Mouse (Mus musculus) inflammation-experienced regulatory T-cells (primary cell): ENCODE measurements around the gene Olfr112. TPM values are rescaled to one million over a fixed set of nuclear protein-coding genes. Genes with fewer than 3 reads are reported as not detected.

Experiments used
- polyA plus RNA-seq, 2 experiments: library from polyadenylated mRNA; unstranded; fragments of 100-300 nt; shearing (Covaris generic); gene quantifications; one replicate each; pipeline ENCODE4 v1.2.1; 2017

Gene Olfr112
- not detected for polyA plus RNA-seq

GRCm38 (mm10) chr17:37569351-37569750 is at the start of gene Olfr112:
Gene Olfr112, minus strand, starts transcription at chr17:37569451.

GRCm38 (mm10) chr17:37592643-37593042 is 23.4 kb upstream of the Olfr112 start, which contains the start of gene Olfr114:
Gene Olfr114, minus strand, starts transcription at chr17:37592743.

GRCm38 (mm10) chr17:37577563-37577962 is 8.3 kb upstream of the Olfr112 start, which contains the start of gene Olfr113:
Gene Olfr113, minus strand, starts transcription at chr17:37577663.

Other genes with a start within 250 kb of the Olfr112 start
- not detected for gene Olfr103, start 229.8 kb downstream of the Olfr112 start, polyA plus RNA-seq
- gene Olfr104-ps, start 209.9 kb downstream of the Olfr112 start, polyA plus RNA-seq, result not detected
- under 1 TPM in 1 of 2 experiments, not detected in 1; 0.12 TPM for gene Olfr105-ps, start 190.4 kb downstream of the Olfr112 start, polyA plus RNA-seq
- gene Olfr106-ps, start 179.1 kb downstream of the Olfr112 start, polyA plus RNA-seq, result not detected
- under 1 TPM; 0.05 to 0.44 TPM for gene Olfr107, start 170.2 kb downstream of the Olfr112 start, polyA plus RNA-seq
- not detected for gene Olfr108, start 124.0 kb downstream of the Olfr112 start, polyA plus RNA-seq
- gene Olfr109, start 110.5 kb downstream of the Olfr112 start, polyA plus RNA-seq, result under 1 TPM; 0.02 to 0.33 TPM
- 1 to 10 TPM in 1 of 2 experiments, not detected in 1; 1.2 TPM for gene H2-M2, start 85.9 kb downstream of the Olfr112 start, polyA plus RNA-seq
- not detected for gene Olfr110, start 77.0 kb downstream of the Olfr112 start, polyA plus RNA-seq
- gene Olfr111, start 61.4 kb downstream of the Olfr112 start, polyA plus RNA-seq, result not detected
- under 1 TPM in 1 of 2 experiments, not detected in 1; 0.17 TPM for gene Olfr113, start 8.2 kb upstream of the Olfr112 start, polyA plus RNA-seq
- gene Olfr114, start 23.3 kb upstream of the Olfr112 start, polyA plus RNA-seq, result not detected
- not detected for gene Olfr115, start 57.7 kb upstream of the Olfr112 start, polyA plus RNA-seq
- gene Olfr116, start 57.7 kb upstream of the Olfr112 start, polyA plus RNA-seq, result not detected
- gene Olfr117, start 94.3 kb upstream of the Olfr112 start, polyA plus RNA-seq, result under 1 TPM; 0.15 to 0.19 TPM
- under 1 TPM; 0.12 to 0.53 TPM for gene Olfr118, start 97.5 kb upstream of the Olfr112 start, polyA plus RNA-seq
- not detected for gene Olfr119, start 127.1 kb upstream of the Olfr112 start, polyA plus RNA-seq
- gene Olfr120, start 152.4 kb upstream of the Olfr112 start, polyA plus RNA-seq, result under 1 TPM in 1 of 2 experiments, not detected in 1; 0.13 TPM
- gene Olfr121, start 179.4 kb upstream of the Olfr112 start, polyA plus RNA-seq, result not detected
- under 1 TPM in 1 of 2 experiments, not detected in 1; 0.11 TPM for gene Olfr122, start 199.2 kb upstream of the Olfr112 start, polyA plus RNA-seq
- under 1 TPM; 0.23 to 0.89 TPM for gene Olfr123, start 224.1 kb upstream of the Olfr112 start, polyA plus RNA-seq
- gene Olfr124, start 230.4 kb upstream of the Olfr112 start, polyA plus RNA-seq, result not detected